Mouse (Mus musculus) intestine, embryonic 16.5 days (tissue): ENCODE results near the gene Gimap5. TPM values are rescaled to one million over a fixed set of nuclear protein-coding genes. Genes with fewer than 3 reads are reported as not detected.
A peak's percentile ranks its signal among the peaks of the same experiment; 100 is the strongest.

Experiments used
- ATAC-seq: fragments of 200-750 bp; cut with Nextera tagmentation; 2 replicates; pipeline ENCODE4 v1.8.0; 2017; ENCODE audit warnings: moderate TSS enrichment, moderate library complexity
- H3K27ac ChIP-seq: fragments of 300-500 bp; sonication (generic); 2 replicates; pipeline ENCODE4 v1.5.1; 2014; ENCODE audit warnings: mild to moderate bottlenecking, low read length
- H3K27me3 ChIP-seq: fragments of 300-500 bp; sonication (generic); replicated peaks from 2 replicates; pipeline ENCODE4 v1.6.1; 2014; ENCODE audit warnings: low read length, control low read depth, mixed read lengths; ENCODE audit not compliant: control insufficient read depth, insufficient read depth
- H3K36me3 ChIP-seq: fragments of 300-500 bp; sonication (generic); 2 replicates; pipeline ENCODE4 v1.6.1; 2014; ENCODE audit warnings: low read length, control low read depth; ENCODE audit not compliant: control insufficient read depth, insufficient read depth
- H3K4me1 ChIP-seq: fragments of 300-500 bp; sonication (generic); 2 replicates; pipeline ENCODE4 v1.6.1; 2014; ENCODE audit warnings: low read length, control low read depth, mixed read lengths; ENCODE audit not compliant: control insufficient read depth, insufficient read depth
- H3K4me2 ChIP-seq: fragments of 300-500 bp; sonication (generic); 2 replicates; pipeline ENCODE4 v1.6.1; 2014; ENCODE audit warnings: low read depth, low read length, control low read depth
- H3K4me3 ChIP-seq: fragments of 300-500 bp; sonication (generic); 2 replicates; pipeline ENCODE4 v1.5.1; 2014; ENCODE audit warnings: mild to moderate bottlenecking, low read length
- H3K9ac ChIP-seq: fragments of 300-500 bp; sonication (generic); 2 replicates; pipeline ENCODE4 v1.6.1; 2014; ENCODE audit warnings: low read depth, low read length
- H3K9me3 ChIP-seq: fragments of 300-500 bp; sonication (generic); 2 replicates; pipeline ENCODE4 v1.6.1; 2016; ENCODE audit warnings: low read length, control low read depth; ENCODE audit not compliant: control insufficient read depth
- WGBS: fragments of 180-500 bp; shearing (Covaris S2); extraction: QIAGEN DNeasy Blood & Tissue Kit; methylation state at CpG from one replicate; pipeline ENCODE4 v1.1.7; 2014; 5-methylcytosine and 5-hydroxymethylcytosine counted together
- polyA plus RNA-seq: library from polyadenylated mRNA; unstranded; fragments of >200 nt; fragmentation: Nextera tagmentation; extraction: Ambion mirVana; gene quantifications from 2 replicates; pipeline ENCODE4 v1.2.1, GENCODE M21; 2015

Gimap5 gene
- polyA plus RNA-seq, 1 experiment from 2014 or later, result 13.8 TPM

- Histone ChIP-seq H3K27me3 (no peaks in the 10 kb centered on the region), H3K4me1 (peaks cover 5% of the 10 kb centered on the region), H3K36me3 (no peaks in the 10 kb centered on the region), H3K9me3 (no peaks in the 10 kb centered on the region), H3K9ac (no peak overlapping the region), H3K4me2 (no peak overlapping the region), H3K27ac (no peak overlapping the region), H3K4me3 (no peak overlapping the region)
- WGBS, result 90% methylated on average over 5 of the region's 5 CpGs
- ATAC-seq, result no peak
These were observed 8.3 kb upstream of the Gimap5 start for GRCm38 (mm10) chr6:48737688-48738087.

DNA sequence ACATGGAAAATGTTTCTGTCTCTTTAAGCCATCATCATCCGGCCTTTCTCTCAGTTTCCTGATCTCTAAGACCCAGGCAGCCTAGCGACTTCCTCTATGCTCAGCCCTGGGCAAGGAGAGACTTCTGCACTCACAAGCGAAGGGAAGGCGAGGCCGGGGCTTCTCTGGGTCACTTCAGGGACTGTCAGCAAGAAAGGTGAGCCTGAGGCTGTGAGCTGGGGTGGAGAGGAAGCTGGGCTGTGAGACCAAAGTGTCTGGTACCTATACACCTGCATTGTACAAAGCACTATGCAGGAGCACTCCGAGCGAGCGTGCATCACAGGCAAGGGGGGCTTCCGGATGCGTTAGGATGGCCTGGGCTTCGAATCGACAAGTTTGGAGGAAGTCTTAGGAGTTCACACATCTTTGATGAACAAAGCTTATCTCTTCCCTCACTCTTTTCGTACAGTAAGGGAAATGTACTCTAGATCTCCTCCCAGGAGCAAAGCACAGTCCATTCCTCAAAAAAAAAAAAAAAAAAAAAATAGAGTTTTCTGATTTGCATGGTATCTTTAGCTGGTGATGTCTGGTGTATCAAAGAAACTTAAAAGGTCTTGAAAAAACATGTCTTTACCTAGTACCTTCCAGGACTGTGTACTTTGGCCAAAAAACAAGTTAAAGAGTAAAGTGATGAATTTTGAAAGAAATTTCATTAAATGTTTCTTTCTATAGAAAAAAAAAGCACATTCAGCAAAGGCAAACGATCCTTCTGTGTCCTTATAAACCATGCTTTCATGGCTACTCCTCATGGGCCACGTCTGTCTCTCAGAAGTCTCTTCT, 6.8 kb upstream of the Gimap5 start, which contains the start of gene Gimap1:
Gene Gimap1, plus strand, starts transcription at position 94 of the 819 bp plus-strand sequence.
- peak within 1 kb of the TSS; percentile 65 for H3K4me2 ChIP-seq
- no peaks in the 10 kb centered on the region for H3K36me3 ChIP-seq
- H3K27me3 ChIP-seq, result no peaks in the 10 kb centered on the region
- WGBS, result 66% methylated on average over 15 of the region's 15 CpGs
- no peak for ATAC-seq
- H3K9me3 ChIP-seq, result no peaks in the 10 kb centered on the region
- H3K4me3 ChIP-seq, result peak within 1 kb of the TSS; percentile 42
- H3K27ac ChIP-seq, result peak within 1 kb of the TSS; percentile 60
- peak within 1 kb of the TSS; percentile 54 for H3K9ac ChIP-seq
- peaks cover 5% of the 10 kb centered on the region for H3K4me1 ChIP-seq

GRCm38 (mm10) chr6:48739780-48740055, 6.3 kb upstream of the Gimap5 start:
- Histone ChIP-seq H3K9me3 (no peaks in the 10 kb centered on the region), H3K4me3 (peak overlapping the region; percentile 18; the same call in 1 of the 2 replicates), H3K36me3 (no peaks in the 10 kb centered on the region), H3K4me2 (peak overlapping the region; percentile 65), H3K27ac (peak overlapping the region; percentile 7; the same call in 1 of the 2 replicates), H3K27me3 (no peaks in the 10 kb centered on the region), H3K4me1 (peaks cover 5% of the 10 kb centered on the region), H3K9ac (peak overlapping the region; percentile 17; the same call in 1 of the 2 replicates)
- no peak for ATAC-seq
- WGBS, result 75% methylated on average over 3 of the region's 3 CpGs

- H3K4me2 ChIP-seq, result peak overlapping the region; percentile 65
- no peaks in the 10 kb centered on the region for H3K9me3 ChIP-seq
- ATAC-seq, result no peak
- H3K27me3 ChIP-seq, result no peaks in the 10 kb centered on the region
- peaks cover 5% of the 10 kb centered on the region for H3K4me1 ChIP-seq
- peak overlapping the region; percentile 7 for H3K4me3 ChIP-seq
- 55% methylated on average over 3 of the region's 3 CpGs for WGBS
- H3K36me3 ChIP-seq, result no peaks in the 10 kb centered on the region
- H3K27ac ChIP-seq, result peak overlapping the region; percentile 88
- H3K9ac ChIP-seq, result peak overlapping the region; percentile 15; the same call in 1 of the 2 replicates
These were observed 5.4 kb upstream of the Gimap5 start for GRCm38 (mm10) chr6:48740501-48741169.

- peak overlapping the region; percentile 65 for H3K4me2 ChIP-seq
- peaks cover 5% of the 10 kb centered on the region for H3K4me1 ChIP-seq
- H3K9me3 ChIP-seq, result no peaks in the 10 kb centered on the region
- H3K27me3 ChIP-seq, result no peaks in the 10 kb centered on the region
- peak overlapping the region; percentile 88 for H3K27ac ChIP-seq
- H3K36me3 ChIP-seq, result no peaks in the 10 kb centered on the region
- ATAC-seq, result peak; percentile 71
- 22% methylated on average over 3 of the region's 3 CpGs for WGBS
- H3K4me3 ChIP-seq, result peak overlapping the region; percentile 7; the same call in 1 of the 2 replicates
- peak overlapping the region; percentile 15; the same call in 1 of the 2 replicates for H3K9ac ChIP-seq
These were observed 4.7 kb upstream of the Gimap5 start for GRCm38 (mm10) chr6:48741273-48741672.

GRCm38 (mm10) chr6:48741711-48742206, 4.2 kb upstream of the Gimap5 start:
- 9% methylated on average over 9 of the region's 9 CpGs for WGBS

GRCm38 (mm10) chr6:48742422-48743351, 3.3 kb upstream of the Gimap5 start:
- peak overlapping the region; percentile 74 for H3K9ac ChIP-seq
- 5% methylated on average over 52 of the region's 52 CpGs for WGBS
- peak overlapping the region; percentile 54 for H3K4me3 ChIP-seq
- H3K36me3 ChIP-seq, result no peaks in the 10 kb centered on the region
- H3K4me1 ChIP-seq, result peaks cover 15% of the 10 kb centered on the region
- ATAC-seq, result peak; percentile 74
- peak overlapping the region; percentile 65 for H3K4me2 ChIP-seq
- H3K27ac ChIP-seq, result peak overlapping the region; percentile 88
- no peaks in the 10 kb centered on the region for H3K27me3 ChIP-seq
- H3K9me3 ChIP-seq, result no peaks in the 10 kb centered on the region

More at GRCm38 (mm10) chr6:48741711-48742206, 4.2 kb upstream of the Gimap5 start:
- H3K4me3 ChIP-seq, result peak overlapping the region; percentile 54; the same call in 1 of the 2 replicates
- ATAC-seq, result peak; percentile 60
- no peaks in the 10 kb centered on the region for H3K36me3 ChIP-seq
- peak overlapping the region; percentile 54 for H3K9ac ChIP-seq
- H3K9me3 ChIP-seq, result no peaks in the 10 kb centered on the region
- H3K4me2 ChIP-seq, result peak overlapping the region; percentile 65
- peak overlapping the region; percentile 88 for H3K27ac ChIP-seq
- no peaks in the 10 kb centered on the region for H3K27me3 ChIP-seq
- H3K4me1 ChIP-seq, result peaks cover 7% of the 10 kb centered on the region

GRCm38 (mm10) chr6:48745490-48745889, 507 bp upstream of the Gimap5 start:
- H3K9ac ChIP-seq, result peak overlapping the region; percentile 3; the same call in 1 of the 2 replicates
- no peak overlapping the region for H3K4me2 ChIP-seq
- H3K9me3 ChIP-seq, result no peaks in the 10 kb centered on the region
- peak overlapping the region; percentile 35; the same call in 1 of the 2 replicates for H3K27ac ChIP-seq
- H3K36me3 ChIP-seq, result no peaks in the 10 kb centered on the region
- 67% methylated on average over 2 of the region's 2 CpGs for WGBS
- no peaks in the 10 kb centered on the region for H3K27me3 ChIP-seq
- no peak for ATAC-seq
- H3K4me3 ChIP-seq, result no peak overlapping the region
- peaks cover 15% of the 10 kb centered on the region for H3K4me1 ChIP-seq
